Mouse (Mus musculus) adrenal gland, postnatal 14 days (tissue): Measurements from ENCODE around the gene Msantd2. TPM values are rescaled to one million over a fixed set of nuclear protein-coding genes. Genes with fewer than 3 reads are reported as not detected.

Experiments
- DNase-seq: peaks from one replicate; pipeline ENCODE4 v3.0.0; 2021; ENCODE audit warnings: mixed read lengths
- long read RNA-seq, 2 experiments: library from polyadenylated mRNA; stranded (forward); transcript quantifications; one replicate each; pipeline ENCODE4 v2.0.0; 2021
- total RNA-seq: library from RNA; stranded (reverse); gene quantifications from 2 replicates; pipeline ENCODE4 v1.2.3, GENCODE M21; 2021

Gene Msantd2
- total RNA-seq = 21.9 and 22.5 TPM in 2 replicates
- long read RNA-seq, experiment 1, partial matches to known transcripts = 0 of 7 reads
- long read RNA-seq, experiment 1, other reads (novel, unspliced or antisense) = 2 of 7 reads
- long read RNA-seq, experiment 2, partial matches to known transcripts = 0 of 6 reads
- long read RNA-seq, experiment 2, other reads (novel, unspliced or antisense) = 1 of 6 reads

GRCm38 (mm10) chr9:37488611-37489396 lies at the start of gene Msantd2:
Gene Msantd2 (plus strand): TSS chr9:37489319.
- DNase-seq = peak; percentile 96

GRCm38 (mm10) chr9:37452401-37452800 lies 36.7 kb upstream of the Msantd2 start:
- no peak for DNase-seq

- no peak for DNase-seq
Measured at GRCm38 (mm10) chr9:37453328-37453727, 35.8 kb upstream of the Msantd2 start.

- DNase-seq = no peak
Measured at GRCm38 (mm10) chr9:37454011-37454492, 35.1 kb upstream of the Msantd2 start.

- no peak for DNase-seq
Measured at GRCm38 (mm10) chr9:37454991-37455390, 34.1 kb upstream of the Msantd2 start.

- DNase-seq = no peak
Measured at GRCm38 (mm10) chr9:37455868-37456267, 33.3 kb upstream of the Msantd2 start.

- peak; percentile 16 for DNase-seq
Measured at GRCm38 (mm10) chr9:37456481-37456910, 32.6 kb upstream of the Msantd2 start.

GRCm38 (mm10) chr9:37457151-37457550 lies 32.0 kb upstream of the Msantd2 start:
- DNase-seq = no peak

GRCm38 (mm10) chr9:37459665-37460042 lies 29.5 kb upstream of the Msantd2 start:
- DNase-seq = no peak

- DNase-seq = peak; percentile 42
Measured at GRCm38 (mm10) chr9:37460043-37460960, 28.8 kb upstream of the Msantd2 start.

- no peak for DNase-seq
Measured at GRCm38 (mm10) chr9:37460961-37461340, 28.2 kb upstream of the Msantd2 start.

- DNase-seq = no peak
Measured at GRCm38 (mm10) chr9:37461571-37461970, 27.5 kb upstream of the Msantd2 start.

- DNase-seq = peak; percentile 72
Measured at GRCm38 (mm10) chr9:37462764-37463163, 26.4 kb upstream of the Msantd2 start.

- DNase-seq = no peak
Measured at GRCm38 (mm10) chr9:37473611-37474125, 15.5 kb upstream of the Msantd2 start.

- DNase-seq = no peak
Measured at GRCm38 (mm10) chr9:37474923-37475322, 14.2 kb upstream of the Msantd2 start.

GRCm38 (mm10) chr9:37485146-37485545 lies 4.0 kb upstream of the Msantd2 start:
- no peak for DNase-seq

GRCm38 (mm10) chr9:37488041-37488440 lies 1.1 kb upstream of the Msantd2 start:
- no peak for DNase-seq

- peak; percentile 68 for DNase-seq
Measured at GRCm38 (mm10) chr9:37489446-37490120, 464 bp downstream of the Msantd2 start.

GRCm38 (mm10) chr9:37495761-37496160 lies 6.6 kb downstream of the Msantd2 start:
- DNase-seq = no peak

- DNase-seq = no peak
Measured at GRCm38 (mm10) chr9:37496325-37496724, 7.2 kb downstream of the Msantd2 start.

- no peak for DNase-seq
Measured at GRCm38 (mm10) chr9:37500201-37500600, 11.1 kb downstream of the Msantd2 start.

- DNase-seq = no peak
Measured at GRCm38 (mm10) chr9:37501170-37501569, 12.1 kb downstream of the Msantd2 start.
